Mouse (Mus musculus) thymus, adult 2 months (tissue): ENCODE data around the gene Cavin1.

Experiments
- CTCF ChIP-seq: fragments of 200-500 bp; IDR thresholded peaks from 2 replicates; pipeline ENCODE4 v1.5.1; 2012; ENCODE audit warnings: mild to moderate bottlenecking, control low read depth, low read length, moderate library complexity, borderline replicate concordance; ENCODE audit not compliant: control insufficient read depth, poor library complexity, insufficient read depth; ENCODE audit errors: extremely low read depth
- POLR2A ChIP-seq: fragments of 200-500 bp; IDR thresholded peaks from 2 replicates; pipeline ENCODE4 v1.6.1; 2012; ENCODE audit warnings: mild to moderate bottlenecking, low read length, control low read depth, moderate library complexity; ENCODE audit not compliant: control insufficient read depth, poor library complexity, insufficient read depth; ENCODE audit errors: extremely low read depth

GRCm38 (mm10) chr11:100993437-100993836, 22.8 kb upstream of the Cavin1 start:
- TF ChIP-seq POLR2A: no peak
- no peak for TF ChIP-seq CTCF
